Mouse (Mus musculus): ENCODE measurements at regions not wholly inside any gene's neighbourhood (a gene's known extent, or its start where the extent isn't known, plus 50 kb on each side); places are given as distances from the start of the nearest gene placed in this dataset.

DNA sequence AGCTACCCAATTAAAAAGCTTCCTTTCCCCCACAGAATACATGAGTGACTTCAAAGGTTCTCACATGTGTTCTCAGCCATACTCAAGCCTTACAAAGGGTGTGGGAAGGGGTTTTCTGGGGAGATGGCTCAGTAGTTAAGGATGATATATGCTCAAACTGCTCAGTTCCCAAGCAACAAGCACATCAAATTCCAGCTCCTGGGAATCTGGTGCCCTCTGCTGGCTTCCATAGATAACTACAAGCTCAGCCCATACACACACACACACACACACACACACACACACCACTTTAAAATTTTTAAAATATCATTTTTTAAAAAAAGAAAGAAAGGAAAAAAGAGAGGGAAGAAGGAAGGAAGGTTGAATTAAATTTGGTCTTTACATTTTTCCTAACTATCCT, 271.4 kb downstream of the Rbm26 start:
- TF ChIP-seq CTCF (IDR thresholded peaks at IDR 0.05; ENCODE audit: control insufficient read depth, insufficient read depth, insufficient replicate concordance, low read depth, low read length) = no peak
- no peak for TF ChIP-seq POLR2A (IDR thresholded peaks at IDR 0.05; ENCODE audit: control insufficient read depth, low read depth, low read length)

All from testis, adult 2 months (tissue).